Mouse (Mus musculus): ENCODE measurements at regions not wholly inside any gene's neighbourhood (a gene's known extent, or its start where the extent isn't known, plus 50 kb on each side); places are given as distances from the start of the nearest gene placed in this dataset.

GRCm38 (mm10) chrX:140214198-140214849, 127.7 kb upstream of the Frmpd3 start:
- TF ChIP-seq GATA1 (IDR thresholded peaks at IDR 0.05; ENCODE audit: borderline replicate concordance, low read length) (no peak), FLI1 (IDR thresholded peaks at IDR 0.05; ENCODE audit: low read length) (no peak)

All from megakaryocyte, embryonic 14.5 days (primary cell).